Mouse (Mus musculus) midbrain, embryonic 16.5 days (tissue): ENCODE measurements at regions not wholly inside any gene's neighbourhood (a gene's known extent, or its start where the extent isn't known, plus 50 kb on each side); places are given as distances from the start of the nearest gene placed in this dataset.

Experiments used
- ATAC-seq: fragments of 200-750 bp; cut with Nextera tagmentation; 2 replicates; pipeline ENCODE4 v1.8.0; 2017; ENCODE audit warnings: moderate TSS enrichment
- H3K27ac ChIP-seq: fragments of 300-500 bp; sonication (generic); 2 replicates; pipeline ENCODE4 v1.5.1; 2014; ENCODE audit warnings: mild to moderate bottlenecking, low read length, mixed read lengths
- H3K27me3 ChIP-seq: fragments of 300-500 bp; sonication (generic); 2 replicates; pipeline ENCODE4 v1.6.1; 2014; ENCODE audit warnings: low read depth, low read length, mixed read lengths; ENCODE audit not compliant: control insufficient read depth, insufficient read depth
- H3K36me3 ChIP-seq: fragments of 300-500 bp; sonication (generic); 2 replicates; pipeline ENCODE4 v1.6.1; 2014; ENCODE audit warnings: mild to moderate bottlenecking, low read length, moderate library complexity, mixed read lengths; ENCODE audit not compliant: control insufficient read depth, insufficient read depth
- H3K4me1 ChIP-seq: fragments of 300-500 bp; sonication (generic); 2 replicates; pipeline ENCODE4 v1.6.1; 2014; ENCODE audit warnings: mild to moderate bottlenecking, low read length, mixed read lengths; ENCODE audit not compliant: control insufficient read depth, insufficient read depth
- H3K4me2 ChIP-seq: fragments of 300-500 bp; sonication (generic); 2 replicates; pipeline ENCODE4 v1.6.1; 2014; ENCODE audit warnings: mild to moderate bottlenecking, low read length, mixed read lengths
- H3K4me3 ChIP-seq: fragments of 300-500 bp; sonication (generic); 2 replicates; pipeline ENCODE4 v1.5.1; 2014; ENCODE audit warnings: low read depth, mild to moderate bottlenecking, low read length, moderate library complexity, mixed read lengths
- H3K9ac ChIP-seq: fragments of 300-500 bp; sonication (generic); 2 replicates; pipeline ENCODE4 v1.6.1; 2014; ENCODE audit warnings: low read depth, low read length, mixed read lengths
- H3K9me3 ChIP-seq: fragments of 300-500 bp; sonication (generic); replicated peaks from 2 replicates; pipeline ENCODE4 v1.6.1; 2014; ENCODE audit warnings: mild to moderate bottlenecking, low read length, mixed read lengths; ENCODE audit not compliant: control insufficient read depth, poor library complexity, severe bottlenecking
- WGBS: fragments of 180-500 bp; shearing (Covaris S2); extraction: QIAGEN DNeasy Blood & Tissue Kit; methylation state at CpG from one replicate; pipeline ENCODE4 v1.1.7; 2014; 5-methylcytosine and 5-hydroxymethylcytosine counted together

DNA sequence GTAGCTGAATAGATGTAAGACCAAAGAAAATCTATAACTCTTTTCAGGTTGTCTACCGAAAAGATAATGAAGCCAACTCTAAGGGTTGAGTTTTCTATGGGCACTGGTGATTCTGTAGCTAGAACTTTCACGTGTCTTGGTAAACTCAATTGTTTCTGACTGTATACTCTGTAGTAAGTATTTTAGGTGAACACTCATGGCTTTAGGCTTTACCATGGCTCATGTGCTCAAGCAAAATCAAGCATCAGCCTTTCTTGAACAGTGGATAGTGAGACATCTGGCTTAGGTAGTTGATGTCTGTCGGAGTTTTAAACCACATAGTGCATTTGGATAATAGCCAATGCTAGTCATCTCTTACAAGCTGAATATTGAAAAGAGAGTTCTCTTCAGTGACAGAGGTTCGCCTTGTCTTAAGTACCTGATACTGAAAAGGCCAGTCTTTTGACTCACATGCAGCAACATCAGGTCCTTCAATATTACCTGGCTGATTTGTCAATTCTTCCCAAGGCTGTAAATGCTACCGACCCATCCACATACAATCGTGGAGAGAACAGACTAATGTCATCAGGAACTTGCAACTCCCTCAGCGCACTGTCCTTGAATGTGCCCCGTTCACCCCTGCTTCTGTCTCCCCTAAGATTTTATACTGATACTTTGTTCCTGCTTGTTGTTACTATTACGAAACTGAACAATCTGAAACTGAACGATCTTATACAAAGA lies 57.1 kb upstream of the Gpc5 start:
- Histone ChIP-seq H3K4me3 (no peak overlapping the region), H3K4me1 (0 out of 2 replicates have a peak, but pooled peaks cover under 1% of the 10 kb centered on the region), H3K36me3 (no peaks in the 10 kb centered on the region), H3K4me2 (no peak overlapping the region), H3K27me3 (no peaks in the 10 kb centered on the region; the same call in 1 of the 2 replicates), H3K9me3 (no peaks in the 10 kb centered on the region), H3K27ac (no peak overlapping the region), H3K9ac (no peak overlapping the region)
- 93% methylated on average over 10 of the region's 10 CpGs for WGBS
- no peak for ATAC-seq

DNA sequence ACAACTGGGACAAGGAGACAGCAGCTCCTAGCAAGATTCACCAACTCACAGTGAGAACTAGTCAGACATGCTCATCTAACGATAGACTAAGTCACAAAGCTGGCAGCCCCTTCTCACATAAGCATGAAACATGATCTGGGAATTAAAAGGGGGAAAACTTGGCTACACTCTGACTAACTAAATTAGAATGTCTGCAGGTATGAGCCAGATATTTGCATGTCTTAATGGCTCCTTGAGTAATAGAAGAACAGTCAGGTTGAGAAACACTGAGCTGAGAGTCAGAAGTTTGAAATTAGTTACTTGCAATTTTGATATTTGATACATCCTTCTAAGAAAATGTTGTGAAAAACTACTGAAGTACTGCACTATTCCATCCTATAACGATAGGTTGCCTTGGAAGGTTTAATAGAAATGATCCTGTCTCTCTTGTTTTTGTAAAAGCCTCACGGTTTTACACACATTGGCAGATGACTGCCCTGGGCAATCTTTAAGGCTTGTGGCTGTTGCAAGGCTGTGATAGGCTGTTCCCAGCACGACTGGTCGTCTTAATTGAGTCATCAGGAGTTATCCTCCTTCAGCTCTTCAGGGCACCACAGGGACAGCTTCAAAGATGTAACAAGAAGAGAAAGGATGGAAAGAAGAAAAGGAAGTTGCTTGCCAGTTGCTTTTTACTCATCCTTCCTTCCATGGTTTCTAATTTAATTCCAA lies 54.8 kb upstream of the Gpc5 start:
- H3K27ac ChIP-seq = no peak overlapping the region
- H3K4me3 ChIP-seq = no peak overlapping the region
- H3K9ac ChIP-seq = no peak overlapping the region
- H3K27me3 ChIP-seq = no peaks in the 10 kb centered on the region; the same call in 1 of the 2 replicates
- 0 out of 2 replicates have a peak, but pooled peaks cover 4% of the 10 kb centered on the region for H3K4me1 ChIP-seq
- H3K36me3 ChIP-seq = no peaks in the 10 kb centered on the region
- no peak overlapping the region for H3K4me2 ChIP-seq
- no peaks in the 10 kb centered on the region for H3K9me3 ChIP-seq
- ATAC-seq = no peak
- 26% methylated on average over 5 of the region's 5 CpGs for WGBS

DNA sequence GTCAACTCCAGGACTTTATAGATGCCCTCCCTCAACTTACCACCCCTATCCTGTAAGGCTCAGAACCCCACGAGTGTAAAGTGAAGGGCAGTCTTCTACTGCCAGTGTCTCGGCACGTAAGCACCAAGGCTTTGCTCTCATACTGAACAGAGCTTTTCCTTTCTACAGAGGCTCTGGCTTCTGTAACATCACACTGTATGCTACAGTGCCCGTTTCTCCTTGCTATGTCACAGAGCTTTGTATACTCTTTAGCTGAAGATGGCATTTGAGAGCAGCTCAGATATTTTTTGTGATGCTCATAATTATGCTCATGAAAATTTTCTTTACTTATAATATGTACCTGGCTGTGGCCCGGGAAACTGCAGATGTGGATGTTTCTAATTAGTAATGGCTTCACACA lies 53.2 kb upstream of the Gpc5 start:
- WGBS = 69% methylated on average over 5 of the region's 5 CpGs
- Histone ChIP-seq H3K27ac (no peak overlapping the region), H3K4me1 (peaks cover 14% of the 10 kb centered on the region), H3K9ac (no peak overlapping the region), H3K4me2 (no peak overlapping the region), H3K36me3 (no peaks in the 10 kb centered on the region), H3K27me3 (no peaks in the 10 kb centered on the region; the same call in 1 of the 2 replicates), H3K4me3 (no peak overlapping the region), H3K9me3 (no peaks in the 10 kb centered on the region)
- ATAC-seq = no peak

DNA sequence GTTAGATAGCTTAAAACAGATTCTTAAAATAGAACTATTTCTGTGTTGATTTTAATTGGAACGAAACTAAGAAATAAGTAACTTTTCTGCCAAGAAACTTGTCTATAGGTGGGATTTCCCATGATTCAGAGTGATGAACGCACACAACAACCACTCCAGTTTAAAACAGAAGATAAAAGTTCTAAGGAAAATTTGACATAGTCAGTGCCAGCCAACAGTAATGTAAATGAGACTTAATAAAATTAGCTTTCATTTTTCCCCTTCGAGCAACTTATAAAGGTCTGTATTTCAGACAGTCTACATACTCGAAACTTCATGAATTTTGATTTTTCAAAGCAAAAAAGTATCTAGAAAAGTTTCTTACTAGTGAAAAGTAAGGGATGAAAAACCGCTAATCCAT lies 52.5 kb upstream of the Gpc5 start:
- H3K27me3 ChIP-seq = no peaks in the 10 kb centered on the region; the same call in 1 of the 2 replicates
- no peak overlapping the region for H3K4me2 ChIP-seq
- H3K4me1 ChIP-seq = peaks cover 18% of the 10 kb centered on the region
- WGBS = 76% methylated on average over 5 of the region's 5 CpGs
- no peak overlapping the region for H3K4me3 ChIP-seq
- no peaks in the 10 kb centered on the region for H3K36me3 ChIP-seq
- ATAC-seq = no peak
- H3K27ac ChIP-seq = no peak overlapping the region
- no peaks in the 10 kb centered on the region for H3K9me3 ChIP-seq
- H3K9ac ChIP-seq = no peak overlapping the region

DNA sequence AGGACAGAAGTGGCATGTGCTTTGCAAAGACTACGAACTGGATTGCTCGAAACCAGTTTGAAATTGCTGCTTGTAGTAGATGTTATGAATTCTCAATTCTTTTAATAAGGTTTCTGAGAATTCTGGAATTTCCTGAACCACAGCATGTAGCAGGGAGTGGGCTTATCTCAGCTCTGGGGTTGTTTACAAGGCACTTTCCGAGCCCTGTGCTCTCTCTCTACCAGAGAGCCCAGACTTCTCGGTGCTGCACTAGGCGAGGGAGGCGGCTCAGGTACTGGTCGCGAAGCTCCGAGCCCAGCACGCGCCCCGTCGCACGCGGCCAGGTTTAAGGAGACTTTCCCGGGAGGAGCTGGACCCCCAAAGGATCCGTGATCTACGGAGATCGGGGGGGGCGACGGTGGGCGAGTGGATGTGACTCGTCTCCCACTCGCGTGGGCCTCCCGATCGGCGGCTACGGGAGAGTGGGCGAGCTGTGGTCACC lies 51.9 kb upstream of the Gpc5 start:
- Histone ChIP-seq H3K36me3 (no peaks in the 10 kb centered on the region), H3K9ac (peak overlapping the region; percentile 96), H3K4me3 (peak overlapping the region; percentile 90), H3K4me2 (peak overlapping the region; percentile 93), H3K9me3 (no peaks in the 10 kb centered on the region), H3K27ac (peak overlapping the region; percentile 90; the same call in 1 of the 2 replicates), H3K27me3 (no peaks in the 10 kb centered on the region; the same call in 1 of the 2 replicates), H3K4me1 (peaks cover 20% of the 10 kb centered on the region)
- peak; percentile 39 for ATAC-seq
- 1% methylated on average over 30 of the region's 30 CpGs for WGBS

DNA sequence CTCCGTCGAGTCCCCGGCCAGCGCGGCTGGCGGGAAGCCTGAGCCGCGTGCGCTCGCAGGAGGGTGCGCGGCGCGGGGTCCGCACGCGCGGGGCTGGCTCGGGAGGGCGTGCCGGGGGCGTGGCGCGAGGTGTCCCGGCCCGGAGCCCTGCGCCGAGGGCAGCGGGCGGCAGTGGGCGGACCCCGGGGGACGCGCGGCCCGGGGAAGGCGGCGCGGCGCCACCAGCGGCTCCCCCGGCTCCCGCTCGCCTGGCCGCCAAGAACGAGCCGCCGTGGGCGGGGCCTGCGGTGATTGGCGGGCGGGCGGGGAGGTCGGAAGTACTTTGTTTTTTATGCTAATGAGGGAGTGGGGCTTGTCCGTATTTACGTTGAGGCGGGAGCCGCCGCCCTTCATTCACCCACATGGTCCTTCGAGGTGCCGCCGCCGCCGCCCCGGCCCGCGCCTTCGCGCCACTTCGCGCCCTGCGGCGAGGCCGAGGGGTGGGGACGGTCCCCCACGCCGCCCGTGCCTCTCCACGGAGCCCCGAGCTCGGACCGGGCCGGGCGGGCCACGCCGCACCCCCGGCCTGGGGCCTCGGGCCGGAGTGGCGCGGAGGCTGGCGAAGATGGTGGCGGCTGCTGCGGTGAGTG lies 51.3 kb upstream of the Gpc5 start:
- peaks cover 21% of the 10 kb centered on the region for H3K4me1 ChIP-seq
- H3K4me3 ChIP-seq = peak overlapping the region; percentile 90
- peak; percentile 86 for ATAC-seq
- H3K9ac ChIP-seq = peak overlapping the region; percentile 96
- no peaks in the 10 kb centered on the region for H3K36me3 ChIP-seq
- H3K9me3 ChIP-seq = no peaks in the 10 kb centered on the region
- H3K4me2 ChIP-seq = peak overlapping the region; percentile 93
- peak overlapping the region; percentile 90 for H3K27ac ChIP-seq
- 0% methylated on average over 59 of the region's 94 CpGs for WGBS
- no peaks in the 10 kb centered on the region; the same call in 1 of the 2 replicates for H3K27me3 ChIP-seq

DNA sequence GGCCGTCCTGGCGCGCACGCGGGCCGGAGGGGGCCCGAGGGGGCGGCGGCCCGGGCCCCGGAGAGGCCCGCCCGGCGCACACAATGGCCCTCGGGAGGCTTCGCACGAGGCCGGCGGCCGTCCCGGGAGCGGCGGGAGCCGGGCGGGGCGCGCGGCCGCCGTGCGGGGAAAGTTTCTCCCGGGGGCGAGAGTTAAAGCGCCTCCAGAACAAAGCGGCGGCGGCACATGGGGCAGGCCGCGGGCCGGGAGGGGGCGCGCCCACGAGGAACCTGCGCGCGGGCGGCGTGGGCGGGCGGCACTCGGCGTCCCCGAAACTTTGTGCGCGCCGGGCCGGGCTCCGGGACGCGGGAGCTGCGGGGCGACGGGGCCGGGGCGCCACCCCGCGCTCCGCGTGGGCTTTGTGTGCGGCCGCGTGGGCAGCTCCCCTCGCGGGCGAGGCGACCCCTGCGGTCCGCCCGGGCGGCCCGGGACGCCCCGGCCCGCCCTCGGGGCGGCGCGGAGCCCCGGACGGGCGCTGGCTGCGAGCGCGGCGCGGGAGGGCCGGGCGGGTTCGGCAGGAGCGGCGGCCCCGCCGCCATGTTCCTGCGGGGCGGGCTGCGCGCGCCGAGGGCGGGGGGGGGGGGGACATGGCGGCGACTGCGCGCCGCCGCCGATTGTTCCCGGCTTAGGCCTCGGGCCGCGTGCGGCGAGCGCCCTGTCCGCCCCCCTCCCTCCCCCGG lies 50.5 kb upstream of the Gpc5 start:
- ATAC-seq = peak; percentile 54
- Histone ChIP-seq H3K9ac (peak overlapping the region; percentile 96), H3K27me3 (no peaks in the 10 kb centered on the region; the same call in 1 of the 2 replicates), H3K4me2 (peak overlapping the region; percentile 93), H3K4me3 (peak overlapping the region; percentile 90), H3K36me3 (peaks cover 4% of the 10 kb centered on the region; the same call in 1 of the 2 replicates), H3K27ac (peak overlapping the region; percentile 90), H3K4me1 (peaks cover 26% of the 10 kb centered on the region), H3K9me3 (no peaks in the 10 kb centered on the region)
- WGBS = 0% methylated on average over 40 of the region's 126 CpGs

DNA sequence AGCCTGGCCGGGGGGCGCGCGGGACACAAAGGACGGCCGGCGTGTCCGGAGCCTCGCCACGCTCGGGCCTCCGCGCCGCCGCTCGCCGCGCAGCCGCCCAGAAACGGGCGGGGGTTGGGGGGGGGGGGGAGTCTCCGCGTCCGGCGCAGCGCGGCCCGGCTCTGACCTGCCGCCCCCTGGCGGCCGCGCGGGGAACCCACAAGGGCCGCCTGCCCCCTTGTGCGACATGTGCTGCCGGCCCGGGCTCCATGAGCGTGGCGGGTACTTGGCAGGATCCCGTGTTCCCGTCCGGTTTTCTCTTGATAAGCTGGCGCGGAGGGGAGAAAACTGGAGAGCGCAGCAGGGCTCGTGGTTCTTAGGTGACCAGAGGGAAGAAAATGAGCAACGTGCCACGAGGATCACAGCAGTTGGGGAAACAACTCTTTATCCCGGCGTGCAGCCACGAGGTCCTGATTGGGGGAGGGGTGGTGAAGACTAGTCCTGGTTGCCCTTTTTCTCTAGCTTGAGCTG lies 49.9 kb upstream of the Gpc5 start:
- WGBS = 0% methylated on average over 24 of the region's 51 CpGs
- H3K36me3 ChIP-seq = peaks cover 6% of the 10 kb centered on the region; the same call in 1 of the 2 replicates
- peaks cover 26% of the 10 kb centered on the region for H3K4me1 ChIP-seq
- peak overlapping the region; percentile 90 for H3K4me3 ChIP-seq
- no peaks in the 10 kb centered on the region for H3K9me3 ChIP-seq
- no peaks in the 10 kb centered on the region; the same call in 1 of the 2 replicates for H3K27me3 ChIP-seq
- H3K9ac ChIP-seq = peak overlapping the region; percentile 96
- peak overlapping the region; percentile 90 for H3K27ac ChIP-seq
- peak overlapping the region; percentile 78 for H3K4me2 ChIP-seq
- peak; percentile 85 for ATAC-seq
